Mouse (Mus musculus) E14TG2a.4 (cell line): ENCODE results near the gene Higd1a.

ENCODE experiments used
- H3K27me3 ChIP-seq: 2 replicates; pipeline ENCODE4 v1.6.1; 2014; ENCODE audit warnings: low read length, control low read depth; ENCODE audit not compliant: insufficient read depth
- H3K36me3 ChIP-seq: 2 replicates; pipeline ENCODE4 v1.6.1; 2014; ENCODE audit warnings: low read length, control low read depth; ENCODE audit not compliant: insufficient read depth
- H3K4me1 ChIP-seq: replicated peaks from 2 replicates; pipeline ENCODE4 v1.6.1; 2014; ENCODE audit warnings: low read depth, low read length, control low read depth
- H3K4me3 ChIP-seq: replicated peaks from 2 replicates; pipeline ENCODE4 v1.5.1; 2014; ENCODE audit warnings: mild to moderate bottlenecking, low read length
- H3K9me3 ChIP-seq: 2 replicates; pipeline ENCODE4 v1.6.1; 2014; ENCODE audit warnings: low read length, control low read depth
- CTCF ChIP-seq: conservative IDR thresholded peaks from 2 replicates; pipeline ENCODE4 v1.5.1; 2014; ENCODE audit warnings: low read length
- NANOG ChIP-seq: IDR thresholded peaks from 2 replicates; pipeline ENCODE4 v1.6.1; 2014; ENCODE audit warnings: borderline replicate concordance, low read length, mixed read lengths
- POU5F1 ChIP-seq: IDR thresholded peaks from 2 replicates; pipeline ENCODE4 v1.6.1; 2014; ENCODE audit warnings: low read length, borderline replicate concordance

The Higd1a gene

DNA sequence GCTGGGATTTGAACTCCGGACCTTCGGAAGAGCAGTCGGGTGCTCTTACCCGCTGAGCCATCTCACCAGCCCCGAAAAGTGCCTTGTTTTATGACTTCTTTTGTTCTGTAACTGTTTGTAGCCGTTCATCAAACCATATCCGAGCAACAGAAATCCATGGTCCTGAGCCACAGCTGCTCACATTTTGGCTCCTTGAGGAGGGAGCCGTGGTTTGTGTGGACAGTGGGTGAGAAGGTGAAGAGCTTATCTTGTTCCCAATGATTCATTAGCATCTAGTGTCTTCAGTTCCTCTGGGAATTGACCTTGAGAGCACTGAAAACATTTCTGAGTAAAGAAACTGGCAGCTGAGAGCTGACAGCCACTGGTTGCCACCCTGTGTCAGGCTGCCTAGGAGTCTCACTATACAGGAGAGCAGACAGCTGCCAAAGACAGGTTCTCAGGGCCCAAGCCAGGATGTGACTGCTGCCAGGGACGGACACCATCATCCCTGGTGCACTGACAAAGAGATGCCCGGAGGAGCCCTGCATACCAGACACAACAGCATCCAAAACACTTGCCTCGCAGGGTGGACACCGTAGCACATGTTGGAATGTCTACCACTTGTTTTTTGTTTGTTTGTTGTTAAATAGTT lies 34.0 kb upstream of the Higd1a start:
- Histone ChIP-seq H3K9me3 (peaks cover 25% of the 10 kb centered on the region), H3K4me1 (peaks cover 3% of the 10 kb centered on the region; the same call in 1 of the 2 replicates), H3K4me3 (no peak overlapping the region), H3K36me3 (no peaks in the 10 kb centered on the region), H3K27me3 (peaks cover 18% of the 10 kb centered on the region)
- TF ChIP-seq CTCF (no peak), POU5F1 (no peak), NANOG (no peak)

- H3K27me3 ChIP-seq = peaks cover 18% of the 10 kb centered on the region
- no peaks in the 10 kb centered on the region for H3K36me3 ChIP-seq
- TF ChIP-seq CTCF (no peak), NANOG (no peak), POU5F1 (no peak)
- no peak overlapping the region for H3K4me3 ChIP-seq
- H3K4me1 ChIP-seq = peaks cover 3% of the 10 kb centered on the region; the same call in 1 of the 2 replicates
- H3K9me3 ChIP-seq = peaks cover 25% of the 10 kb centered on the region
Measured at GRCm38 (mm10) chr9:121891301-121891700, 33.1 kb upstream of the Higd1a start.

GRCm38 (mm10) chr9:121890441-121890941 lies 32.3 kb upstream of the Higd1a start:
- no peaks in the 10 kb centered on the region for H3K36me3 ChIP-seq
- H3K4me1 ChIP-seq = peaks cover 3% of the 10 kb centered on the region; the same call in 1 of the 2 replicates
- H3K4me3 ChIP-seq = no peak overlapping the region
- H3K27me3 ChIP-seq = peaks cover 18% of the 10 kb centered on the region
- TF ChIP-seq CTCF = no peak
- TF ChIP-seq NANOG = no peak
- TF ChIP-seq POU5F1 = no peak
- peaks cover 25% of the 10 kb centered on the region for H3K9me3 ChIP-seq

DNA sequence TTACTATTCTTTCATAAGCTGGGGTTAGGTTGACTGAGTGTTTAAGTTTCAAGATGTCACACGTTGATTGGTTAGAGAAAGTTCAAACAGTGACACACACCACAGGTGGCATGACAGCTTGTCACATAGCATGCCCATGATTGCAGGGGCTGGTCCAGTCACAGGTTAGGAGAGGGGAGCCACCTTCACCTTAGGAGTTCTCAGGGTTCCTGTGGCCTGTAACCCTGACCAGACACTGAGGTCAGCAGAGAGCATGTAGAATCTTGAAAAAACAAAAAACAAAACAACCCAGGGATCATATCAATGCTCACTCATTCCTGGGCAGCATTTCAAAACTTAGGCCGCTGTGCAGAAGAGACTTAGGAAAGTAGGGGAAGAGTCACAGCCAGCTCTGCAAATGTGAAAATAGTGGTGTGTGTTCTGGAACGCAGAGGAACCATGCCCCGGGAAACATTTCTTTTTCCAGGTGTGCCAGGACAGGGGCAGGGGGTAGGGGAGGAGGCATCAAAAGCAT lies 31.8 kb upstream of the Higd1a start:
- peaks cover 25% of the 10 kb centered on the region for H3K9me3 ChIP-seq
- TF ChIP-seq NANOG (no peak), POU5F1 (no peak)
- peaks cover 15% of the 10 kb centered on the region for H3K27me3 ChIP-seq

GRCm38 (mm10) chr9:121882015-121882457 lies 23.9 kb upstream of the Higd1a start:
- TF ChIP-seq POU5F1 (no peak), NANOG (no peak), CTCF (no peak)
- Histone ChIP-seq H3K4me1 (0 out of 2 replicates have a peak, but pooled peaks cover 4% of the 10 kb centered on the region), H3K36me3 (no peaks in the 10 kb centered on the region), H3K27me3 (no peaks in the 10 kb centered on the region; the same call in 1 of the 2 replicates), H3K9me3 (peaks cover 7% of the 10 kb centered on the region), H3K4me3 (no peak overlapping the region)

More for the DNA sequence above, 31.8 kb upstream of the Higd1a start:
- Histone ChIP-seq H3K36me3 (no peaks in the 10 kb centered on the region), H3K4me1 (peaks cover 3% of the 10 kb centered on the region; the same call in 1 of the 2 replicates), H3K4me3 (no peak overlapping the region)

- Histone ChIP-seq H3K36me3 (no peaks in the 10 kb centered on the region), H3K4me1 (0 out of 2 replicates have a peak, but pooled peaks cover 4% of the 10 kb centered on the region), H3K27me3 (no peaks in the 10 kb centered on the region; the same call in 1 of the 2 replicates), H3K9me3 (peaks cover 7% of the 10 kb centered on the region), H3K4me3 (no peak overlapping the region)
- TF ChIP-seq CTCF = no peak
- no peak for TF ChIP-seq NANOG
- TF ChIP-seq POU5F1 = no peak
Measured at GRCm38 (mm10) chr9:121881301-121881700, 23.1 kb upstream of the Higd1a start.

- H3K36me3 ChIP-seq = no peaks in the 10 kb centered on the region
- H3K4me3 ChIP-seq = no peak overlapping the region
- H3K27me3 ChIP-seq = no peaks in the 10 kb centered on the region; the same call in 1 of the 2 replicates
- 0 out of 2 replicates have a peak, but pooled peaks cover 4% of the 10 kb centered on the region for H3K4me1 ChIP-seq
- peaks cover 7% of the 10 kb centered on the region for H3K9me3 ChIP-seq
- no peak for TF ChIP-seq POU5F1
- peak; percentile 68 for TF ChIP-seq CTCF
- no peak for TF ChIP-seq NANOG
Measured at GRCm38 (mm10) chr9:121880840-121881239, 22.7 kb upstream of the Higd1a start.

DNA sequence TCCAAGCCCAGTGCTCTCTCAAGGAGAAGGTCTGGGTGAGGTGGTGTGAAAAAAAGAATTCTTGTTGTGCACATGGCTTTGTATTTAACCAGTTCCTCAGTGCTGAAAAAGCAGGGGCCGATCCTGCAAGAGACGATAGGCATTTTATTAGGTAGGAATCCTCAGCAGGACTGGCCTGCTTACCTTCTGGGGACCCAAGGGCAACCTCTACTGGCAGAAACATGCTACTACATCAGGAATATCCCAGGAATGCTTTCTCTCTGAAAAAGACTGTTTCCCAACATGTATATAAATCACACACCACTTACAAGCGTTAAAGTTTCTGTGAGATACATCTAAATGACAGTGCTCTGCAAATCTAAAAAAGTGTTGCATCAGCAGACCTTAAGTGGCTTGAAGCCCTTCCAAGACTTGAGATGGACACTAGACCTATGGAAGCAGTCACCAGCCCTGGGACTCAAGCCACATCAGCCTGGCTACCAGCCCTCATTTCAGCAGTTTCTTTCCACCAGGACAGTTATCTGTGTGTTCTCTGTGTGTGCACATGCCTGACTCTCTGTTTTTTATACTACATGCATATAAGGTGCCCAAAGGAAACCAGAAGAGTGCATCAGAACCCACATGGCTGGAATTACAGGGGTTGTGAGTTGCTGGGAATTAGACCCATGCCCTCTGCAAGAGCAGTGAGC lies 19.0 kb upstream of the Higd1a start:
- Histone ChIP-seq H3K4me1 (0 out of 2 replicates have a peak, but pooled peaks cover 10% of the 10 kb centered on the region), H3K36me3 (no peaks in the 10 kb centered on the region), H3K9me3 (peaks cover 7% of the 10 kb centered on the region), H3K27me3 (no peaks in the 10 kb centered on the region; the same call in 1 of the 2 replicates), H3K4me3 (no peak overlapping the region)
- TF ChIP-seq POU5F1 (no peak), NANOG (no peak), CTCF (peak; percentile 96)
